Mouse (Mus musculus): Measurements from ENCODE around the gene Rhob.

DNA sequence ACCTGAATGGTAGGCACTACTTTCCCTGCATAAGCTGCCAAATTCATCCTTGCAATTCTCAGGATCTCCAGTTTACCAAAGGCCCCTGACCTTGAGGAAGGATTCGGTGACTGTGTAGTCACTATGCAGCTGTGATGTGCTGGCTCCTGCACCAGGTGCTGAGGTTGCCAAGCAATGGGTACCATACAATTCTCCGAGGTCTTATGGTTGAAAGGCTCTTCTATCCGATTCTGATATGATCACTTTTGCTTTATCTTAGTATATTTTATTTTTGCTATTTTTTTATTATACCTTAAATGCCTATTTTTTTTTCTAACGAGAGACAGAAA is 11.2 kb downstream of the Rhob start:
- TF ChIP-seq CTCF (IDR thresholded peaks at IDR 0.05; ENCODE audit: extremely low read depth, insufficient read length, insufficient replicate concordance, low read depth, low read length) (no peak), POLR2A (IDR thresholded peaks at IDR 0.05; ENCODE audit: low read depth, low read length) (no peak)

Measured in small intestine, adult 2 months (tissue).